Mouse (Mus musculus): Measurements from ENCODE around the gene Dync1li1. TPM values are rescaled to one million over a fixed set of nuclear protein-coding genes. Genes with fewer than 3 reads are reported as not detected.
"Not testable (repeated sequence)": the region's sequence is repeated elsewhere in the genome, so short reads cannot be mapped to it uniquely, and the experiment has no call there.

Dync1li1 gene
- polyA plus RNA-seq, 1 experiment, result 2.2 TPM

GRCm38 (mm10) chr9:114701031-114701430 lies 12.4 kb downstream of the Dync1li1 start:
- H3K36me3 ChIP-seq (ENCODE audit: control insufficient read depth), result peaks cover 40% of the 10 kb centered on the region
- no peaks in the 10 kb centered on the region for H3K27me3 ChIP-seq (ENCODE audit: control insufficient read depth)
- peaks cover 9% of the 10 kb centered on the region for H3K4me1 ChIP-seq (ENCODE audit: control insufficient read depth)
- TF ChIP-seq TAL1 (IDR thresholded peaks at IDR 0.05; ENCODE audit: low read length) (no peak), GATA1 (IDR thresholded peaks at IDR 0.05; ENCODE audit: low read length) (no peak)
- no peaks in the 10 kb centered on the region for H3K9me3 ChIP-seq (ENCODE audit: control insufficient read depth, low read length)
- H3K4me3 ChIP-seq (replicated peaks), result no peak overlapping the region

GRCm38 (mm10) chr9:114701921-114702320 lies 13.3 kb downstream of the Dync1li1 start:
- Histone ChIP-seq H3K27me3 (ENCODE audit: control insufficient read depth) (no peaks in the 10 kb centered on the region), H3K36me3 (ENCODE audit: control insufficient read depth) (peaks cover 45% of the 10 kb centered on the region), H3K9me3 (ENCODE audit: control insufficient read depth, low read length) (no peaks in the 10 kb centered on the region), H3K4me1 (ENCODE audit: control insufficient read depth) (peaks cover 9% of the 10 kb centered on the region), H3K4me3 (replicated peaks) (no peak overlapping the region)
- TF ChIP-seq TAL1 (IDR thresholded peaks at IDR 0.05; ENCODE audit: low read length) (no peak), GATA1 (IDR thresholded peaks at IDR 0.05; ENCODE audit: low read length) (no peak)

GRCm38 (mm10) chr9:114707805-114708204 lies 19.2 kb downstream of the Dync1li1 start:
- Histone ChIP-seq H3K4me3 (replicated peaks) (no peak overlapping the region), H3K36me3 (ENCODE audit: control insufficient read depth) (peaks cover 68% of the 10 kb centered on the region), H3K27me3 (ENCODE audit: control insufficient read depth) (no peaks in the 10 kb centered on the region), H3K4me1 (ENCODE audit: control insufficient read depth) (no peaks in the 10 kb centered on the region), H3K9me3 (ENCODE audit: control insufficient read depth, low read length) (no peaks in the 10 kb centered on the region)
- TF ChIP-seq GATA1 (IDR thresholded peaks at IDR 0.05; ENCODE audit: low read length) (no peak), TAL1 (IDR thresholded peaks at IDR 0.05; ENCODE audit: low read length) (no peak)

- no peaks in the 10 kb centered on the region for H3K9me3 ChIP-seq (ENCODE audit: control insufficient read depth, low read length)
- H3K4me3 ChIP-seq (replicated peaks), result no peak overlapping the region
- H3K36me3 ChIP-seq (ENCODE audit: control insufficient read depth), result peaks cover 82% of the 10 kb centered on the region
- no peak for TF ChIP-seq GATA1 (IDR thresholded peaks at IDR 0.05; ENCODE audit: low read length)
- TF ChIP-seq TAL1 (IDR thresholded peaks at IDR 0.05; ENCODE audit: low read length), result no peak
- H3K27me3 ChIP-seq (ENCODE audit: control insufficient read depth), result no peaks in the 10 kb centered on the region
- no peaks in the 10 kb centered on the region for H3K4me1 ChIP-seq (ENCODE audit: control insufficient read depth)
Measured at GRCm38 (mm10) chr9:114710345-114710744, 21.8 kb downstream of the Dync1li1 start.

- Histone ChIP-seq H3K4me3 (replicated peaks) (no peak overlapping the region), H3K4me1 (ENCODE audit: control insufficient read depth) (no peaks in the 10 kb centered on the region), H3K27me3 (ENCODE audit: control insufficient read depth) (no peaks in the 10 kb centered on the region), H3K36me3 (ENCODE audit: control insufficient read depth) (peaks cover 85% of the 10 kb centered on the region), H3K9me3 (ENCODE audit: control insufficient read depth, low read length) (no peaks in the 10 kb centered on the region)
- no peak for TF ChIP-seq TAL1 (IDR thresholded peaks at IDR 0.05; ENCODE audit: low read length)
- TF ChIP-seq GATA1 (IDR thresholded peaks at IDR 0.05; ENCODE audit: low read length), result no peak
Measured at GRCm38 (mm10) chr9:114713481-114713880, 24.9 kb downstream of the Dync1li1 start.

- H3K4me3 ChIP-seq (replicated peaks), result no peak overlapping the region
- H3K9me3 ChIP-seq (ENCODE audit: control insufficient read depth, low read length), result no peaks in the 10 kb centered on the region
- TF ChIP-seq TAL1 (IDR thresholded peaks at IDR 0.05; ENCODE audit: low read length) (no peak), GATA1 (IDR thresholded peaks at IDR 0.05; ENCODE audit: low read length) (no peak)
- H3K36me3 ChIP-seq (ENCODE audit: control insufficient read depth), result peaks cover 88% of the 10 kb centered on the region
- no peaks in the 10 kb centered on the region for H3K27me3 ChIP-seq (ENCODE audit: control insufficient read depth)
- no peaks in the 10 kb centered on the region for H3K4me1 ChIP-seq (ENCODE audit: control insufficient read depth)
Measured at GRCm38 (mm10) chr9:114716677-114717331, 28.2 kb downstream of the Dync1li1 start.

GRCm38 (mm10) chr9:114727315-114727714 lies 38.7 kb downstream of the Dync1li1 start:
- Histone ChIP-seq H3K36me3 (ENCODE audit: control insufficient read depth) (peaks cover 31% of the 10 kb centered on the region), H3K9me3 (ENCODE audit: control insufficient read depth, low read length) (no peaks in the 10 kb centered on the region), H3K4me1 (ENCODE audit: control insufficient read depth) (peaks cover 45% of the 10 kb centered on the region), H3K4me3 (replicated peaks) (no peak overlapping the region), H3K27me3 (ENCODE audit: control insufficient read depth) (no peaks in the 10 kb centered on the region)
- TF ChIP-seq TAL1 (IDR thresholded peaks at IDR 0.05; ENCODE audit: low read length), result no peak
- no peak for TF ChIP-seq GATA1 (IDR thresholded peaks at IDR 0.05; ENCODE audit: low read length)

GRCm38 (mm10) chr9:114728432-114728831 lies 39.8 kb downstream of the Dync1li1 start:
- peaks cover 56% of the 10 kb centered on the region for H3K4me1 ChIP-seq (ENCODE audit: control insufficient read depth)
- H3K36me3 ChIP-seq (ENCODE audit: control insufficient read depth), result peaks cover 20% of the 10 kb centered on the region

GRCm38 (mm10) chr9:114729911-114730805 lies 41.6 kb downstream of the Dync1li1 start:
- peak overlapping the region; percentile 95 for H3K4me3 ChIP-seq (replicated peaks)
- peaks cover 10% of the 10 kb centered on the region for H3K36me3 ChIP-seq (ENCODE audit: control insufficient read depth)
- H3K27me3 ChIP-seq (ENCODE audit: control insufficient read depth), result no peaks in the 10 kb centered on the region
- H3K9me3 ChIP-seq (ENCODE audit: control insufficient read depth, low read length), result no peaks in the 10 kb centered on the region
- peaks cover 68% of the 10 kb centered on the region for H3K4me1 ChIP-seq (ENCODE audit: control insufficient read depth)
- TF ChIP-seq GATA1 (IDR thresholded peaks at IDR 0.05; ENCODE audit: low read length) (no peak), TAL1 (IDR thresholded peaks at IDR 0.05; ENCODE audit: low read length) (no peak)

More at GRCm38 (mm10) chr9:114728432-114728831, 39.8 kb downstream of the Dync1li1 start:
- H3K4me3 ChIP-seq (replicated peaks); H3K27me3 ChIP-seq (ENCODE audit: control insufficient read depth); H3K9me3 ChIP-seq (ENCODE audit: control insufficient read depth, low read length): not testable (repeated sequence)

All from erythroblast, embryonic 14.5 days (primary cell).